In the genomic region with DNA sequence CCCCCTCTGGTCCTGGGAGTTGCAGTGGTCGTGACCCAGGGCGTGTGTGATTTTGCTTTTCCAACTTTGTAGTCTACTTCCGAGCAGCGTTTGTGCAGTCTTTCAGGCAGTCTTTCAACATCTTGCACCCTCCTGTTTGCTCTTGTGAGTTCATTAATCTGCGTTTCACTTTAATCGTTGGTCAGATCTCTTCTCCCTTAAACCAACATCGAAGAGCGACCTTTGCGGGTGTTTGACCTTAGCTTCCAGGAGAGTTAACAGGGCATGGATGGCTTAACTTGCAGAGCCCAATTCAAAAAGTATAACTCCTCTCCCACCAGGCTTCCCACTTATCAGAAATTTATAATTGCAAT, we compare ENCODE assay signal across 8 mouse cellular contexts. TPM values are rescaled to one million over a fixed set of nuclear protein-coding genes. Genes with fewer than 3 reads are reported as not detected.
A peak's percentile ranks its signal among the peaks of the same experiment; 100 is the strongest.
DNase-seq lines count a peak whose midpoint lies in the region; ATAC-seq and TF ChIP-seq lines count a peak whose summit lies in the region.

No protein-coding gene starts in this region.

- peaks cover 5% of the 10 kb centered on the region; the same call in 1 of the 2 replicates for H3K4me1 ChIP-seq in embryonic facial prominence, embryonic 13.5 days
- no peaks in the 10 kb centered on the region for H3K4me1 ChIP-seq in intestine, embryonic 15.5 days (replicated peaks)
- peaks cover 6% of the 10 kb centered on the region; the same call in 1 of the 2 replicates for H3K4me1 ChIP-seq in neural tube, embryonic 12.5 days

- H3K27me3 ChIP-seq in embryonic facial prominence, embryonic 13.5 days, result no peaks in the 10 kb centered on the region
- no peaks in the 10 kb centered on the region for H3K27me3 ChIP-seq in intestine, embryonic 15.5 days (replicated peaks)
- H3K27me3 ChIP-seq in neural tube, embryonic 12.5 days (replicated peaks), result no peaks in the 10 kb centered on the region

- no peak for DNase-seq in left cerebral cortex, adult 2 months (ENCODE audit: extremely low spot score in 1 of 2, low spot score in 2 of 2)
- DNase-seq in left cerebral cortex, adult 9 months (ENCODE audit: low spot score in 2 of 2), result no peak
- no peak for DNase-seq in gastrocnemius, postnatal 10 days
- no peak for DNase-seq in ovary, postnatal 10 days (ENCODE audit: low spot score)

- H3K4me2 ChIP-seq in embryonic facial prominence, embryonic 13.5 days, result peak overlapping the region; percentile 63
- H3K4me2 ChIP-seq in intestine, embryonic 15.5 days (replicated peaks), result peak overlapping the region; percentile 58
- H3K4me2 ChIP-seq in neural tube, embryonic 12.5 days (replicated peaks), result peak overlapping the region; percentile 69

- peak overlapping the region; percentile 99 for H3K27ac ChIP-seq in left cerebral cortex, adult 2 months
- peak overlapping the region; percentile 91 for H3K27ac ChIP-seq in embryonic facial prominence, embryonic 13.5 days
- H3K27ac ChIP-seq in intestine, embryonic 15.5 days, result peak overlapping the region; percentile 96
- no peak overlapping the region for H3K27ac ChIP-seq in neural tube, embryonic 12.5 days

- H3K4me3 ChIP-seq in left cerebral cortex, adult 2 months, result peak overlapping the region; percentile 81
- peak overlapping the region; percentile 65 for H3K4me3 ChIP-seq in embryonic facial prominence, embryonic 13.5 days
- H3K4me3 ChIP-seq in intestine, embryonic 15.5 days (replicated peaks), result peak overlapping the region; percentile 73
- H3K4me3 ChIP-seq in neural tube, embryonic 12.5 days, result peak overlapping the region; percentile 60

- intact Hi-C loops in left cerebral cortex, adult 2 months (cut with DNase I), result no loop called here

- no peaks in the 10 kb centered on the region for H3K9me3 ChIP-seq in embryonic facial prominence, embryonic 13.5 days
- no peaks in the 10 kb centered on the region for H3K9me3 ChIP-seq in intestine, embryonic 15.5 days
- H3K9me3 ChIP-seq in neural tube, embryonic 12.5 days, result no peaks in the 10 kb centered on the region

- peak overlapping the region; percentile 87 for H3K9ac ChIP-seq in embryonic facial prominence, embryonic 13.5 days
- peak overlapping the region; percentile 79 for H3K9ac ChIP-seq in intestine, embryonic 15.5 days
- H3K9ac ChIP-seq in neural tube, embryonic 12.5 days, result peak overlapping the region; percentile 79

- under 1% methylated on average over 9 of the region's 9 CpGs for WGBS in embryonic facial prominence, embryonic 13.5 days
- under 1% methylated on average over 9 of the region's 9 CpGs for WGBS in intestine, embryonic 15.5 days
- under 1% methylated on average over 9 of the region's 9 CpGs for WGBS in neural tube, embryonic 12.5 days

- no peak for TF ChIP-seq CTCF in left cerebral cortex, adult 2 months (IDR thresholded peaks at IDR 0.05)

- H3K36me3 ChIP-seq in embryonic facial prominence, embryonic 13.5 days, result no peaks in the 10 kb centered on the region
- no peaks in the 10 kb centered on the region for H3K36me3 ChIP-seq in intestine, embryonic 15.5 days
- H3K36me3 ChIP-seq in neural tube, embryonic 12.5 days, result no peaks in the 10 kb centered on the region

- no peak for ATAC-seq in embryonic facial prominence, embryonic 13.5 days (ENCODE audit: insufficient number of reproducible peaks, insufficient read depth, low FRiP score, low TSS enrichment, low read depth)
- ATAC-seq in intestine, embryonic 15.5 days, result no peak
- no peak; the same call in 1 of the 2 replicates for ATAC-seq in neural tube, embryonic 12.5 days (ENCODE audit: low FRiP score, low read depth)
- no peak for ATAC-seq in erythroid progenitor cell, adult 5-6 weeks (replicated peaks; ENCODE audit: low FRiP score, poor library complexity, severe bottlenecking)

RNA-seq across cellular contexts. Expression of a gene that starts 0.8 kb away (rescaled TPM):
- 1 to 10 TPM; 8.4 to 8.6 TPM for total RNA-seq in left cerebral cortex, adult 2 months (2021)
- polyA plus RNA-seq in embryonic facial prominence, embryonic 13.5 days (2015; fragmentation: Nextera tagmentation; extraction: Ambion mirVana), result 16.8 and 20.7 TPM in 2 replicates
- 23.3 and 25.3 TPM in 2 replicates for polyA plus RNA-seq in intestine, embryonic 15.5 days (2015; fragmentation: Nextera tagmentation; extraction: Ambion mirVana)
- 11.2 and 12.4 TPM in 2 replicates for polyA plus RNA-seq in neural tube, embryonic 12.5 days (2016; fragmentation: Nextera tagmentation; extraction: Ambion mirVana)
- 10 to 100 TPM; 32.0 to 39.5 TPM for total RNA-seq in gastrocnemius, postnatal 10 days (2021)
- total RNA-seq in erythroid progenitor cell, adult 5-6 weeks (2015; ENCODE audit: low replicate concordance), result 12.2 and 21.3 TPM in 2 replicates
- total RNA-seq in erythroid progenitor cell, adult 5-6 weeks (2017; ENCODE audit: low replicate concordance), result 3.0 and 3.1 TPM in 2 replicates
